Mouse (Mus musculus) hindbrain, embryonic 15.5 days (tissue): ENCODE results near the gene Plekhn1. TPM values are rescaled to one million over a fixed set of nuclear protein-coding genes. Genes with fewer than 3 reads are reported as not detected.

Experiments used
- microRNA-seq: library from miRNA; unstranded; fragments of <30 nt; microRNA quantifications from one replicate; pipeline ENCODE4, GENCODE M21; 2016
- polyA plus RNA-seq: library from polyadenylated mRNA; unstranded; fragments of >200 nt; fragmentation: Nextera tagmentation; extraction: Ambion mirVana; gene quantifications from 2 replicates; pipeline ENCODE4 v1.2.1, GENCODE M21; 2015

Plekhn1 gene
- polyA plus RNA-seq, 1 experiment from 2014 or later: 30.4 TPM

Small RNA genes within 50 kb of the gene (microRNA-seq; reads per million reads assigned to microRNA genes)
- gene Mir7658: 3.1 reads per million, percentile 13 among the genes with 10 or more reads in this experiment

Other genes with a start within 250 kb of the Plekhn1 start
- gene B3galt6, start 242.2 kb downstream of the Plekhn1 start, polyA plus RNA-seq: 33.1 and 35.9 TPM in 2 replicates
- gene Sdf4, start 242.0 kb downstream of the Plekhn1 start, polyA plus RNA-seq: 114 and 120 TPM in 2 replicates
- gene Tnfrsf4, start 221.0 kb downstream of the Plekhn1 start, polyA plus RNA-seq: 0.64 and 0.73 TPM in 2 replicates
- gene Tnfrsf18, start 208.7 kb downstream of the Plekhn1 start, polyA plus RNA-seq: 1.9 and 2.1 TPM in 2 replicates
- gene Ttll10, start 175.4 kb downstream of the Plekhn1 start, polyA plus RNA-seq: not detected in 2 replicates
- 30.0 and 32.6 TPM in 2 replicates for gene 9430015G10Rik, start 124.9 kb downstream of the Plekhn1 start, polyA plus RNA-seq
- 0.43 and 0.53 TPM in 2 replicates for gene Rnf223, start 104.3 kb downstream of the Plekhn1 start, polyA plus RNA-seq
- gene Agrn, start 37.4 kb downstream of the Plekhn1 start, polyA plus RNA-seq: 116 TPM in 2 replicates
- gene Isg15, start 34.0 kb downstream of the Plekhn1 start, polyA plus RNA-seq: 1.5 and 5.1 TPM in 2 replicates
- gene AW011738, start 31.6 kb downstream of the Plekhn1 start, polyA plus RNA-seq: 4.5 and 5.0 TPM in 2 replicates
- 1.9 and 2.5 TPM in 2 replicates for gene Perm1, start 19.0 kb downstream of the Plekhn1 start, polyA plus RNA-seq
- 53.4 and 59.0 TPM in 2 replicates for gene Noc2l, start 1.2 kb upstream of the Plekhn1 start, polyA plus RNA-seq
- 2.2 and 3.9 TPM in 2 replicates for gene Samd11, start 20.8 kb upstream of the Plekhn1 start, polyA plus RNA-seq
- gene Vmn2r-ps159, start 96.2 kb upstream of the Plekhn1 start, polyA plus RNA-seq: not detected in 2 replicates